Mouse (Mus musculus): ENCODE results near the gene Vdr.

- TF ChIP-seq GATA1 (IDR thresholded peaks at IDR 0.05; ENCODE audit: borderline replicate concordance, low read length) (no peak), FLI1 (IDR thresholded peaks at IDR 0.05; ENCODE audit: low read length) (no peak)
Observed at GRCm38 (mm10) chr15:97838395-97838794, 72.0 kb downstream of the Vdr start.

Measured in megakaryocyte, embryonic 14.5 days (primary cell).